Mouse (Mus musculus): ENCODE data around the gene Ttll11. TPM values are rescaled to one million over a fixed set of nuclear protein-coding genes. Genes with fewer than 3 reads are reported as not detected.

The Ttll11 gene
- polyA plus RNA-seq, 1 experiment from 2014 or later, result 5.7 TPM

GRCm38 (mm10) chr2:35928133-35928532 is 51.6 kb downstream of the Ttll11 start:
- Histone ChIP-seq H3K27me3 (replicated peaks) (no peaks in the 10 kb centered on the region), H3K27ac (replicated peaks) (no peak overlapping the region), H3K9ac (replicated peaks) (no peak overlapping the region), H3K9me3 (replicated peaks) (no peaks in the 10 kb centered on the region), H3K4me2 (no peak overlapping the region), H3K36me3 (no peaks in the 10 kb centered on the region), H3K4me3 (replicated peaks) (no peak overlapping the region), H3K4me1 (no peaks in the 10 kb centered on the region)
- 84% methylated on average over 6 of the region's 6 CpGs for WGBS
- no peak for ATAC-seq (ENCODE audit: low FRiP score)

- Histone ChIP-seq H3K4me1 (no peaks in the 10 kb centered on the region), H3K27me3 (replicated peaks) (no peaks in the 10 kb centered on the region), H3K9me3 (replicated peaks) (no peaks in the 10 kb centered on the region), H3K4me3 (replicated peaks) (no peak overlapping the region), H3K36me3 (no peaks in the 10 kb centered on the region), H3K4me2 (no peak overlapping the region), H3K9ac (replicated peaks) (no peak overlapping the region), H3K27ac (replicated peaks) (no peak overlapping the region)
- 81% methylated on average over 4 of the region's 4 CpGs for WGBS
- ATAC-seq (ENCODE audit: low FRiP score), result no peak
These were observed 54.8 kb downstream of the Ttll11 start for GRCm38 (mm10) chr2:35924947-35925346.

- WGBS, result 86% methylated on average over 3 of the region's 3 CpGs
- no peaks in the 10 kb centered on the region for H3K36me3 ChIP-seq
- H3K4me3 ChIP-seq (replicated peaks), result no peak overlapping the region
- no peak overlapping the region for H3K9ac ChIP-seq (replicated peaks)
- H3K4me1 ChIP-seq, result no peaks in the 10 kb centered on the region
- H3K27me3 ChIP-seq (replicated peaks), result no peaks in the 10 kb centered on the region
- H3K27ac ChIP-seq (replicated peaks), result no peak overlapping the region
- H3K9me3 ChIP-seq (replicated peaks), result no peaks in the 10 kb centered on the region
- no peak overlapping the region for H3K4me2 ChIP-seq
- ATAC-seq (ENCODE audit: low FRiP score), result no peak
These were observed 56.8 kb downstream of the Ttll11 start for GRCm38 (mm10) chr2:35922956-35923355.

GRCm38 (mm10) chr2:35912090-35912489 is 67.6 kb downstream of the Ttll11 start:
- 80% methylated on average over 4 of the region's 4 CpGs for WGBS
- ATAC-seq (ENCODE audit: low FRiP score), result no peak

GRCm38 (mm10) chr2:35911675-35912074 is 68.0 kb downstream of the Ttll11 start:
- Histone ChIP-seq H3K9ac (replicated peaks) (no peak overlapping the region), H3K9me3 (replicated peaks) (no peaks in the 10 kb centered on the region), H3K27ac (replicated peaks) (no peak overlapping the region), H3K4me2 (no peak overlapping the region), H3K36me3 (no peaks in the 10 kb centered on the region), H3K4me1 (peaks cover 3% of the 10 kb centered on the region; the same call in 1 of the 2 replicates), H3K27me3 (replicated peaks) (no peaks in the 10 kb centered on the region), H3K4me3 (replicated peaks) (no peak overlapping the region)
- 84% methylated on average over 1 of the region's 1 CpGs for WGBS
- no peak for ATAC-seq (ENCODE audit: low FRiP score)

More at GRCm38 (mm10) chr2:35912090-35912489, 67.6 kb downstream of the Ttll11 start:
- H3K27ac ChIP-seq (replicated peaks), result no peak overlapping the region
- H3K4me3 ChIP-seq (replicated peaks), result no peak overlapping the region
- H3K36me3 ChIP-seq, result no peaks in the 10 kb centered on the region
- H3K9ac ChIP-seq (replicated peaks), result no peak overlapping the region
- no peaks in the 10 kb centered on the region for H3K9me3 ChIP-seq (replicated peaks)
- H3K27me3 ChIP-seq (replicated peaks), result no peaks in the 10 kb centered on the region
- H3K4me1 ChIP-seq, result peaks cover 3% of the 10 kb centered on the region; the same call in 1 of the 2 replicates
- no peak overlapping the region for H3K4me2 ChIP-seq

GRCm38 (mm10) chr2:35910740-35911139 is 69.0 kb downstream of the Ttll11 start:
- WGBS, result 51% methylated on average over 9 of the region's 9 CpGs
- no peaks in the 10 kb centered on the region for H3K27me3 ChIP-seq (replicated peaks)
- no peak for ATAC-seq (ENCODE audit: low FRiP score)

GRCm38 (mm10) chr2:35909353-35909752 is 70.4 kb downstream of the Ttll11 start:
- H3K9me3 ChIP-seq (replicated peaks), result no peaks in the 10 kb centered on the region
- no peak overlapping the region for H3K4me3 ChIP-seq (replicated peaks)
- 100% methylated on average over 4 of the region's 4 CpGs for WGBS
- no peaks in the 10 kb centered on the region for H3K27me3 ChIP-seq (replicated peaks)
- peaks cover 7% of the 10 kb centered on the region; the same call in 1 of the 2 replicates for H3K4me1 ChIP-seq
- no peak overlapping the region for H3K4me2 ChIP-seq
- H3K9ac ChIP-seq (replicated peaks), result no peak overlapping the region
- no peak overlapping the region for H3K27ac ChIP-seq (replicated peaks)
- H3K36me3 ChIP-seq, result no peaks in the 10 kb centered on the region
- no peak for ATAC-seq (ENCODE audit: low FRiP score)

More at GRCm38 (mm10) chr2:35910740-35911139, 69.0 kb downstream of the Ttll11 start:
- H3K4me3 ChIP-seq (replicated peaks), result no peak overlapping the region
- H3K9ac ChIP-seq (replicated peaks), result no peak overlapping the region
- peaks cover 7% of the 10 kb centered on the region; the same call in 1 of the 2 replicates for H3K4me1 ChIP-seq
- H3K27ac ChIP-seq (replicated peaks), result no peak overlapping the region
- no peaks in the 10 kb centered on the region for H3K36me3 ChIP-seq
- no peak overlapping the region for H3K4me2 ChIP-seq
- H3K9me3 ChIP-seq (replicated peaks), result no peaks in the 10 kb centered on the region

- Histone ChIP-seq H3K4me3 (replicated peaks) (no peak overlapping the region), H3K36me3 (no peaks in the 10 kb centered on the region), H3K9ac (replicated peaks) (no peak overlapping the region), H3K4me1 (peaks cover 7% of the 10 kb centered on the region; the same call in 1 of the 2 replicates), H3K27me3 (replicated peaks) (no peaks in the 10 kb centered on the region), H3K4me2 (no peak overlapping the region), H3K27ac (replicated peaks) (no peak overlapping the region), H3K9me3 (replicated peaks) (no peaks in the 10 kb centered on the region)
- 79% methylated on average over 6 of the region's 6 CpGs for WGBS
- ATAC-seq (ENCODE audit: low FRiP score), result no peak
These were observed 72.1 kb downstream of the Ttll11 start for GRCm38 (mm10) chr2:35907578-35907977.

- H3K27me3 ChIP-seq (replicated peaks), result no peaks in the 10 kb centered on the region
- 17% methylated on average over 11 of the region's 11 CpGs for WGBS
- H3K27ac ChIP-seq (replicated peaks), result peak overlapping the region; percentile 24; the same call in 1 of the 2 replicates
These were observed 73.4 kb downstream of the Ttll11 start for GRCm38 (mm10) chr2:35906174-35906798.

GRCm38 (mm10) chr2:35900845-35901244 is 78.9 kb downstream of the Ttll11 start:
- no peaks in the 10 kb centered on the region for H3K27me3 ChIP-seq (replicated peaks)
- no peak overlapping the region for H3K9ac ChIP-seq (replicated peaks)
- 84% methylated on average over 2 of the region's 2 CpGs for WGBS
- H3K4me3 ChIP-seq (replicated peaks), result no peak overlapping the region
- H3K9me3 ChIP-seq (replicated peaks), result no peaks in the 10 kb centered on the region
- no peaks in the 10 kb centered on the region for H3K4me1 ChIP-seq
- ATAC-seq (ENCODE audit: low FRiP score), result no peak
- no peak overlapping the region for H3K4me2 ChIP-seq
- H3K36me3 ChIP-seq, result no peaks in the 10 kb centered on the region
- no peak overlapping the region for H3K27ac ChIP-seq (replicated peaks)

More at GRCm38 (mm10) chr2:35906174-35906798, 73.4 kb downstream of the Ttll11 start:
- Histone ChIP-seq H3K4me2 (no peak overlapping the region), H3K9me3 (replicated peaks) (no peaks in the 10 kb centered on the region), H3K4me3 (replicated peaks) (no peak overlapping the region), H3K9ac (replicated peaks) (no peak overlapping the region), H3K36me3 (no peaks in the 10 kb centered on the region), H3K4me1 (peaks cover 7% of the 10 kb centered on the region; the same call in 1 of the 2 replicates)
- ATAC-seq (ENCODE audit: low FRiP score), result peak; percentile 67

GRCm38 (mm10) chr2:35899712-35900111 is 80.0 kb downstream of the Ttll11 start:
- no peaks in the 10 kb centered on the region for H3K9me3 ChIP-seq (replicated peaks)
- H3K4me1 ChIP-seq, result no peaks in the 10 kb centered on the region
- no peak overlapping the region for H3K9ac ChIP-seq (replicated peaks)
- no peak overlapping the region for H3K4me2 ChIP-seq
- 96% methylated on average over 3 of the region's 3 CpGs for WGBS
- no peaks in the 10 kb centered on the region for H3K36me3 ChIP-seq
- no peaks in the 10 kb centered on the region for H3K27me3 ChIP-seq (replicated peaks)
- no peak overlapping the region for H3K4me3 ChIP-seq (replicated peaks)
- no peak for ATAC-seq (ENCODE audit: low FRiP score)
- H3K27ac ChIP-seq (replicated peaks), result no peak overlapping the region

- ATAC-seq (ENCODE audit: low FRiP score), result no peak
- Histone ChIP-seq H3K4me2 (no peak overlapping the region), H3K36me3 (no peaks in the 10 kb centered on the region), H3K9me3 (replicated peaks) (no peaks in the 10 kb centered on the region), H3K4me1 (no peaks in the 10 kb centered on the region), H3K9ac (replicated peaks) (no peak overlapping the region), H3K27me3 (replicated peaks) (no peaks in the 10 kb centered on the region), H3K4me3 (replicated peaks) (no peak overlapping the region), H3K27ac (replicated peaks) (no peak overlapping the region)
- WGBS, result 79% methylated on average over 4 of the region's 4 CpGs
These were observed 80.6 kb downstream of the Ttll11 start for GRCm38 (mm10) chr2:35899135-35899474.
